Mouse (Mus musculus) lung, postnatal 10 days (tissue): Measurements from ENCODE around the gene Vangl1.
"Not testable (repeated sequence)": the region's sequence is repeated elsewhere in the genome, so short reads cannot be mapped to it uniquely, and the experiment has no call there.

ENCODE experiments used
- DNase-seq: peaks from one replicate; pipeline ENCODE4 v3.0.0; 2021

Vangl1 gene

DNA sequence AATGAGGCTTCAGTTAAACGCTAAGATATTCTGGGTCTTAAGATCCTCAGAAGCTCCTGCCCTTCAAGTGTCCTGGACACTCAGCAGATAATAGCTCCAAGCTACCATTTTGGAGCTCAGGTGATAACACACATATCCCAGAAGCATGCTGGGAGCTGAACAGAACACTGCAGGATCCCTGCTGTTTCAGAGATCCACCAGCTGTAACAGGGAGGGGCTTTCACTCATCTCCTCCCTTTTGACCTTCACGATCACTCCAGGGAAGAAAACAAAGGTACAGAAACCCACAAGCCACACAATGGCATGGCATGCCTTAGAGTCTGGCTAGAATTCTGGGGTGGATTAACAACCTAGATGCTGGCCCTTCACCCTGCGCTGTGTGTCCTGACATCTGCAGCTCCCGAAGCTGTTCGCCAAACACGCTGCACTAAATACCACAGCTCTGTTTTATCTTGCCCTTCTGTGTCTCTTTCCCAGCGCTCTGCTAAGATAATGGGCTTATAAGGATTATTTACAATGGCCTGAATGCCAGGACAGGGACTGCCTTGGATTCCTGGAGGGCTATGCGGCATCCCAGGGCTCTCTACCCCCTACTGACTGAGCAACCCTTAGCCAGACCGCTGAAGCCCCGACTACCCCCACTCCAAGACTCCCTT is 36.8 kb downstream of the Vangl1 start:
- no peak for DNase-seq

DNA sequence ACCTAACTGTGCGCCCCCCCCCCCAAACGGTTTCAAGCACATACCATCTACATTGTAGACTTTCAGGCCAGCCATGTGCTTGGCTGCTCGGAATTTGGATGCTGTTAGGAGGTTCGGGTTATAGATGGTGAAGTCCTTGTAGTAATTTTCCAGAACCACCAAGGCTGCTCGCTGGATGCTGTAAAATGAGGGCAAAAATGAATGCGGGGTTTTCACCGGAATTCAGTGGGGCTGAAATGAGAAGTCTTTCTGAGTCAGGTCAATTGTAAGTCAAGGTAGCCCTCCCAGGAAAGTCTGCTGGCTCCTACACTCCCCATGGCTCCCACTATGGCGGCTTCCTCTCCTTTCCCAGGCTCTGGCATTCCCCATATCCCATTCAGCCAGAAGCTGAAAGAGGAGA is 37.7 kb downstream of the Vangl1 start:
- no peak for DNase-seq

DNA sequence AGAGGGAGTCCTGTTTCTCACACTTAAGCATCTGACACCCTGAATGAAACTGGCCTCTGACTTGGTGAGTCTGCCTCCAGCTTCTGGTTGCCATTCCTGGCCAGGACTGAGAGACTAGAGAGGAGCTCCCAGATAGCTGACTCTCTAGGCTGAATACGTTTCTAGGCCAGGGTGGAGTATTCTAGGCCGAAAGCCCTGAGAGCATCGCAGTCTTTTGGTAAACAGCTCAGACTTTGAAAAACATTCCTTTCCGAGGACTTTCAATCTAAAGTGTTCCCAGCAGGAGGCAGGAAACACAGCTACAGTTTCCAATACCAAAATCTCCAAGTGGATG is 38.2 kb downstream of the Vangl1 start:
- no peak for DNase-seq

DNA sequence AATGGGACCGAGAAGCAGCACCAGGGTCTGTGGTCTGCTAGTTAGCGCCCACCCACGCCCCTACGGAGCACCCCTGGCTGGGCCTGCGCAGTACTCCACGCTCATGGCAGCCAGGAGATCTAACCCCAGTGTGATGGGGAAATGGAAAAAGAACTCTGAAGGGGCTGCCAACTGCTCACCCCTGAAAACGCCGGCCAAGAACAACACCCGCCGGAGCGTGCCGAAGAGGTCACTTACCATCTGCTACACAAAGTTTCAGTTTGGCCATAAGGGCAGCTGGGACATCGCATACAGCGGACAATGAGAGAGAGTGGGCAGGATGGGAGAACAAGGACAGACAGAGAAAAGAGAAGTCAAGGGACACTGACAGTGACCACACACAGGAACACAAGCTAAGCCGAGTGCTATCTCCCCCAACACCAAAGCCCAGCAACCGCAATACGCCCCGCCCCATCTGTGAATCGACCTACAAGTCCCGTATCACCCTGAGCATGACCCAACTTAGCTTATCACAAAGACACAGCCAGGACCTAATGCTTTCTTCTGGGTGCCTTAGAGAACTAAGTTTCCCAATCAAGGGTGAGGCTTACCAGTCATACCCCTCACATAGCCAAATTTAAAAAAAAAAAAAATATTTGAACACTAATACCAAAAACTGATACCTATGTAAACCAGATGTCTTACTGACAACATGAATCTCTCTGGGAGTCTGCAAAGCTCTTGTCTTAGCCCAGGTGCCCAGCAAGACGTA is 38.8 kb downstream of the Vangl1 start:
- peak; percentile 59 for DNase-seq

DNA sequence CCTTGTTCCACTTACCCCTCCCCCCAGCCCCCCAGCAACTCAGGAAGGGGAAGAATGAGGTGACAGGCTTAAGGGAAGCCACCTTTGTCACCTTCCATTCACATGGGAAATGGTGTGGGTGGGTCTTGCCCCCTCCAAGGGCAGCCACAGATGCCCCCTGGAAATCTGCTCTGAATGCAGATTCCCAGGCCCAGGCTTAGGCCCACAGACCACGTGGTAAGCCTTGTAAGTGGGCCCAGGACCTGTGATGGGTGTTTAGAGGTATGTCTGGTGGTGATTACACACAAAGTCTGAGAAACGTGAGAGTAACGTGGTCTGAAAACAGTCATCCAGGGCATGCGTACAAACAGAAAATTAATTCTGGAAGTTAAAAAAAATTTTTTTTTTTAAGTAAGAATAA is 39.6 kb downstream of the Vangl1 start:
- no peak for DNase-seq

DNA sequence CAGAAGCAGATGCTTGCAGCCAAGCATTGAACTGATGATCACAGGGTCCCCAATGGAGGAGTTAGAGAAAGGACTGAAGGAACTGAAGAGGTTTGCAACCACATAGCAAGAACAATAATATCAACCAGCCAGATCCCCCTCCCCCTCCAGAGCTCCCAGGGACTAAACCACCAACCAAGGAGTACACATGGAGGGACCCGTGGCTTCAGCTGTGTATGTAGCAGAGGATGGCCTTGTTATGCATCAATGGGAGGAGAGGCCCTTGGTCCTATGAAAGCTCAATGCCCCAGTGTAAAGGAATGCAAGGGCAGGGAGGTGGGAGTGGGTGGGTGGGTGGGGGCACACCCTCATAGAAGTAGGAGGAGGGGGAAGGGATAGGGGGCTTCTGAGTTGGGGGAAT is 40.6 kb downstream of the Vangl1 start:
- DNase-seq = not testable (repeated sequence)

DNA sequence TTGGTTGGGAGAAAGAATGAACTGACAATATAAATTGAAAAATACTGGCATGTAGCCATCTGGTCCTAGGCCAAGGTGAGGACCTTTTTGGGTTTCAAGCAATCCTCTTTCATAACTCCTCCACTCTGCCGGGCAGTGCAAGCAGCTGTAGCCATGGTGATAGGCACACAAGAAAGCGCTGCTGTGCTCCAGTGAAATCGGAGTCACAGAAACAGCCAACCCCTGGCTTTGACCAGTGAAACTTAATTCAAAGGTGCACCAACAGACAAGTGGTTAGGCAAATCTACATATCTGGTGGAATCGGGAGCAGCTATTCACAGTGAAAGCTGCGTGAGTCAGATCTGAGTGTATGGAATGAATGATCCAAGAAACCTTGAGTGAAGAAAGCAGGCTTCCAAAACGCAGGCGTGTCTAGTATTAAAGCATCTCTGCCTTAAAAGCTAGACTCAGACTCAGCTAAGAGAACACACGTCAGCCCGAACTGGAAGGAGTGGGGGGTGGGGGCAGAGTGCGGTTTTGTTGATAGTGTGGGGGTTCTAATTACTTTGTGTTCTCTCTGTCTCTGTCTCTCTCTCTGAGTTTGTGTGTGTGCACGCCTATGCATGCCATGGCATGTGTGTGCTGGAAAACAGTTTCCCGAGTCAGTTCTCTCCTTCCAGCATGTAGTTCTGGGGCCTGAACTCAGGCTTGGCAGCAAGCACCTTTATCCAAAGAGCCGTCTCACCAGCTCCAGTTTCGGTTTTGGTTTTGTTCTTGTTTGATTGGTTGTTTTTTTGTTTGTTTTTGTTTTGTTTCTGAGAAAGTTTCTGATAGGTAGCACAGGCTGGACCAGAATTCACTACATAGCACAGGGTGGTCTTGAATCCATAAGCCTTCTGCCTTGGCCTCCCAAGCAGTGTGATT is 44.8 kb downstream of the Vangl1 start:
- DNase-seq = peak; percentile 72

DNA sequence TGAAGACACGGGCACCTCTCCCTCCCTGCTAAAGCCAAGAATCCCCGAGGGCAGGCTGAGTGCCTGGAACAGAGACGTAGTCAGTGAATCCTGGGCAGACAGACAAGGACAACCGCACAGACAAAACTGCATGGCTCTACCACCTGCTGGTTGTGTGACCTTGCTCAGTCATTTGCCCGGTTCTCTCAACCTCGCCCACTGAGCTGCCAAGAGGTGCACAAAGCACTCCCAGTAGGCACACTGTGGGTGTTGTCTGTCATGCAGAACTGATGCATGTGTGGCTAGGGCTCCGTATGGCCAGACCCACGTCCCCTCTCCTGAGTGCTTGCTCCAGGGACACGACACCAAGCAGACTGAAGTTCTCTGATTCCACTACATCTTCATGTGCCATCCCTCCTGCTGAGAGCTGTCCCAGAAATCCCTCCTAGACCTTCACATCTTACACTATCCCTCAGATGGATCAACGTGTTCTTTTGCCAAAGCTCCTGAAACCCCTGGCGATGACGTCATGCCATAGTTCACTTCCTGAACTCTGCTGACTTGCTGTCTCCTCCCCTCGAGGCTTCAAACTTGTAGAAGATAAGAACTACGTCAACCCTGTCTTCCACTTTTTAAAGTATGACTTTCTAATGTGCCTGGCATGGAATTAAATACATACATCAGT is 45.6 kb downstream of the Vangl1 start:
- no peak for DNase-seq

DNA sequence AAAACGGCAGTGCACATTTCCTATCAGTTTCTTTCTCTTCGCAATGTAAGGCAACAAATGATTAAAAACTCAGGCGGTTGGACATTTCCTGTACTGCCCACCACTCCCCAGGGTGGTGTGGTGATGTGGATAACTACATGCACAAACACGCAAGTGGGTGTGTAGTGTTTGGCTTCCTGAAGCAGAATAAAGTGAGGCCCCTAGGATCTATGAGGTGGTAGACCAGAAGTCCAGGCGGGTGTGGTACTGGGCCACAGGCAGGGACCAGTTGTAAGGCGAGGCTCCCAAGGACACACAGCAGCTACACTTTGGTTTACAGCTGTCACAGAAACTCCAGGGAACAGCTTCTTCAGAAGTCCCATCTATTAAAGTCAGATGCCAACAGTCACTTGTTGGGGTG is 46.8 kb downstream of the Vangl1 start:
- DNase-seq = no peak

DNA sequence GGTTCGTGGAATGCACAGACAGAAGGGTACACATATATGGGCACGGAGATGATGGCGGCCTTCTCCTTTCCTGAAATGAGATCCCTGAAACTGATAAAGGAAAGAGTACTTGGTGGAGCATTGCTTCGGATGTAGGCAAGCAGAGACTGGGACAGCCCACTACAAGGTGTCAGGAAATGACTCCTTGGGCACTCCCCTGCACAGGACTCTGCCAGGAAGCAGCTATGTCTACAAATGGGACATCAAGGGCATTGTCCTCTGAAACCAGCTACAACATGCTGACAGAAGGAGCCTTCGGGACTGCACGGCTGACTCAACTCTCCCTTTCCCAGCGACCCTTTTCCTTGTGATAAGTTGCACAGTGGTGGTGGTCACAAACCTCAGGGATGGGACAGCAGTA is 47.8 kb downstream of the Vangl1 start:
- peak; percentile 38 for DNase-seq

DNA sequence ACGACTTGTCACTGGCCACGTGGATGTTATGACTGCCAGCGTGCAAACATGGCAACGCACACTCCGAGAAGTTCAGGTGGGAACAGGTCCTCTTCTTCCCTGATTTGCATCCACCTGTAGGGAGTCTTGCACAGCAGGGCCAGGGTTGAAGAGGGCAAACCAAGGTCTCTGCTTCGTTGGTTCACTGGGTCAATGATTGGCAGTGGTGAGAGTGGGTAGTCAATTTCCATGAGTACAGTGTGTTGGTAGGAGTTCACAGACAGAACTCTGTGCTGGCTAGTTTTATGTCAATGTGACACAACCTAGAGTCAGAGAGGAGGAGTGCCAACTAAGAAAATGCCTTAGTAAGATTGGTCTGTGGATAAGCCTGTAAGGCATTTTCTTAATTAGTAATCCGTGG is 50.4 kb downstream of the Vangl1 start:
- no peak for DNase-seq

DNA sequence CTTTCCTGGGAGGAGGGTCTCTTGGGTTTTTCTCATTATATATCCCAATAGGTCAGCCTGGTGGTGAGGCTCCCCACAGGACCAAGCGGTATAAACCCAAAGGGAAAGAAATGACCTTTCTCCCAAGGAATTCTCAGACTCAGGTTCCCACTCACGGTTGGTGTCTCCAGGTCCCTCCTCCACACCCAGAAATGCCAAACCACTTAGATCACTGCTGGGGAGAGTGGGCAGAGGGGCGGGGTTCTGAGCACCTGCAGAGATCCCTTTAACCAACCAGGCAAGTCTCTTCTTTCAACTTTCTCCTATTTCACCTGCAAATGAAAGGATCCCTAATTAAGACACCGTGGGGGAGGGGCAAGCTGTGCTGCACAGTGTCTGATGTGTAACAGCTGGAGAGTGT is 51.6 kb downstream of the Vangl1 start:
- peak; percentile 52 for DNase-seq

DNA sequence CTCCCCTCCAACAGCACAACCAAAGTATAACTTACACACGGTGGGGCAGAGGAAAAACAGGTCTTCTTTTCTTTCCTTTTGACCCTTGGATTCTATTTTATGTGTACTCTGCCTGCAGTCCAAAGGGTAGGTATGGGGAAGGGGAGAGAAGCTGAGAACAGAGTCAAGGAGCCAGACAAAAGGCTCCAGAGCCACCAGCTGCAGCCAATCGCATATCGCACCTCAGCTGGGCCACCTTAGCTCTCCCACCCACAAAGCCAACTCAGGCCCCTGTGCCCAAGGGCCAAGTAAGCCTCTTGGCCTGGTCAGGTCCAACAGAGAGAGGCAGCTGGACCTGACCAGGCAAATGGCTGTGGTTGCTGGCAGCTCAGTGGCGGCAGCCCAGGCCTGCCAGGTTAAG is 52.0 kb downstream of the Vangl1 start:
- DNase-seq = no peak

DNA sequence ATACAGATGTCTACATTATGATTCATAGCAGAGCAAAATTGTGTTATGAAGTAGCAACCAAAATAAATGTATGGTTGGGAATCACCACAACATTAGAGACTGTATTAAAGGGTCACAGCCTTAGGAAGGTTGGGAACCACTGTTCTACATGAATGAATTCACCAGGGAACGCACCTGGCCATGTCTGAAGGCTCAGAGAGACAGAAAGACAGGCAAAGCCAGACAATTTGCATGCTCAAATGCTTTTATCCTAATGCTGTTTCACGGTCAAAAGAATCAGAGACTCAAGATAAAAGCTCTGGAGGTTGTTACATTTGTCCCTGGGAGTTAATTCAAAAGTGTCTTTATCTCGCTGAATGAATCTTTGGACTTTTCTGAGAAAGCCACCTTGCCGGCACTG is 52.6 kb downstream of the Vangl1 start:
- no peak for DNase-seq

DNA sequence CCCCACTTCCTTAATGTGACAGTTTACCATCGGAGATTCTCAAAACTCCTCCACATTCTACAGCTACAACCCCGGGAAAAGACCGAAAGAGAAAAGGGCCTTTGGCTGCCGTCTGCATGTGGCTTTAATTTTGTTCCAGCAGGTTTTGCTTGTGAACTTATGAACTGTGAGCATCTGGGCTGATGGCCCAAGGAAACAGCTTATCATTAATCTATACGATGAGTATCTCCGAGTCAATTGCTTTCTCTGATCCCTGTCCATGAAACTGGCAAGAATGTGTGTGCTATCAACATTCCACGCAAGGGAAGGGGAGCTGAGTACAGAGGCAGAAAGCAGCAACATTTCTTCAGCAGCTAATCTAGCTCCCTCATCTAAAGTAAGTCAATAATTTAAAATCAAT is 54.6 kb downstream of the Vangl1 start:
- DNase-seq = no peak

DNA sequence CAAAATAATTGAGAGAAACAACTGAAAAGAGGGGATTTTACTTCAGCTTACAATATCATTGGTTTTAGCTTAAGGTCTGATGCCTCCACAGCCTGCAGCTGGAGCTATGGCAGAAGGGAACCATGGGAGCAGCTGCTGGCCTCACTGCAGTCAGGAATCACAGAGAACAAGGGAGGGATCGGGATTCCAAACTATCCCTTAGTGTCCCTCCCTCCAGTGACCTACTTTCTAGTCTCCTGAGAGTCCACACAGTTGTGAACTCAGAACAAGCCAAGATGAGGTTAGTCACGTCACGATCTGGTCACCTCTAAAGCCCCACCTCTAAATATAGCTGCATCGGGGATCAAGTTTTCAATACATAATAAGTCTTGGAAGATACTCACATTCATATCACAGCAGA is 57.3 kb downstream of the Vangl1 start:
- DNase-seq = no peak

DNA sequence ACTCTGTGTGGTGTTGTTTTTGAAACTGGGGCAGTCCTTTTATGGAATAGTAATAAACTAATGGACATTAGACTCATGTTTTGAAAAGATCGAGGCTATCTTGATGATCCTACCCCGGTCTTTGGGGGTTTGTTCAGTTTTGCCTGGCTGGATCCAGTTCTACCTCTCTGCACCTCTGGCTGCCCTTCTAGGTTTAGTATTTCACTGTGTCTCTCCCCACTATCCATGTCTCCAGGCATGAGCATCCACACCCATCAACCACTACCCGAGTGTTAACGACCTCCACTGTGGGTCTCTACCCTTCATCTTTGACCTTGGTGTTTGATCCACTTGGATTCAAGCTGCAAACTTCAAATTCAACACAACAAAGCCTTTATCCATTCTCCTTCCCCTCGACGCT is 58.1 kb downstream of the Vangl1 start:
- no peak for DNase-seq

DNA sequence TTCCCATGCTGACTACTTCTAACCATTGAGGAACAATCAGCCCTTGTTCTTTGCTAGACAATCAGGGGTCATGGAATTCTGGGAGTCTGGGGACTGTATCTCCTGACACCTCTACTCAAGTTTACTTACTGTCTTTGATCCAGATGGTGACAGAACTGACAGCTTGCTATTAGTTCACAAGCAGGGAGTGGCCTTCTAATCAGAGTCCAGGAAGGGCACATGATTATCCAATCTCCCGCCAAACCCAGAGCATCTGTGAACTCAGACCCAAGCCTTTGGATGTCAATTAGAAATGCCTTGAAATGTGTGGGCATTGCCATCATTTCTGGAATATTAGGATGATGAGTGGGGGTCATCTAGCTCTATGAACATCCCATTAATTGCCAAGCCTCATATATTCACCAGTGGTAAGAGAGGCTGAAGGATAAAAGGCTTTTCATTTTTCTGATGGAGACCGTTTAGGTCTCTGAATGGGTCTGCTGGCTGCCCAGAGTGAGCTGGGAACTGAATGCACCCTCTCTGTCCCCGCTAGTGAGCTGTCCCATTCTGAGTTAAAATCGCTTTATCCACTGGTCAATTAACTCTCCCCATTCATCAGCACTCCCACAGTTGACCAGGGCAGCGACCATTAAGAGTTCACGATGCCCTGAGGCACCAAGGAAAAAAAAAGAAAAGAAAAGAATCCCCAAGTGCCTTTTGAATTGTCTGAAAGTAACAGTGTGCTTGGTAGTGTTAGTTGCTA is 58.7 kb downstream of the Vangl1 start:
- DNase-seq = no peak

DNA sequence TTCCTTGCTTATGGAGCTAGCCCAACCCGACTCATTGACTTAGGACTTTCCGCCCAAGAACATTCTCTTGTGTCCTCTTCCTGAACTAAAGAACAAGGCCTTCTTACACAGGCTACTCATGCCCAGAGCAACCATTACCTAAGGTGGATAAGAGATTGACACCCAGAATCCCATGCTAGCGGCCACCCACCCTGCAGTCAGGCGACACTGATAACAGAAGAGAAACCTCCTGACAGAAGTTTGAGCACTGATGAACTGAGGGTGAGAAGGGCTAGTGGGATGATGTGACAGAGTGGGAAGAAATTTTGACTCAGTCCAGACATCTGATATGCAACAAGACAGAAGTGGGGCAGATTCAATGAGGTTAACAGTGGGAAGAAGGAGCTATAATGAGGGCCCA is 60.1 kb downstream of the Vangl1 start:
- DNase-seq = no peak

DNA sequence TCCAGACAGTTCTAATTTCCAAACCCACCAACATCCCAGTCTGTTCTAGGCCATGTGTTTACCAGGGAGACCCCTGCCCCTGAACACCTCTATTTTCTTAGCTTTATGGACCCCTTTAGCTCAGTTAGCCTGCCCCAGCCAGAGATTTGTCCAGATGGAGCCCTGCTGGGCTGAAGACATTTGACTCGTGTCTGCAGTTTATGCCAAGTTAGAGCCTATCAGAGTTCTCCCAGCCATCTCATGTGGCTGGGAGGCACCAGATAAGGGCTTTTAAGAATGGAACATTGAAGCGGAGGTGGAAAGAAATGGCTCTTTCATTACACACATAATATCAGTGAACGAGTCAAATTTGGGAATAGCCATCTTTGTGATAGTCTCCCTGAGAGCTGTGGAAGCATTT is 61.0 kb downstream of the Vangl1 start:
- no peak for DNase-seq

DNA sequence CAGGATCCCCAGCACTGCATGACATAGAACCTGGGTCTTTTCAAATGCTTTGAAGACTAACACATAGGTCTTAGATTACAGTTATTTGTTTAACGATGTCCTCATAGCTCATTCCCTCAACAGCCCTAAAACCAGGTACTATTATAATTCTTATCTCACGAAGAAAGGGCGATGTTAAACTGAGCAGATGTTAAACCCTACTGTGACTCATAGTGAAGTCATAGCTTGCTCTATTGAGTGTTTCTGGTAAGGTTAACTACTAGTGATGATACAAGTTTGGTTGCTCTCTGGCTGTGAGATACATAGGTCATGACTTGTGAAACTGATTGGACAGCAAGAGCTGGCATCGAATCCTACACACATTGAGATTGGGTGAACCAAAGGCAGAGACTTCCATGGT is 61.5 kb downstream of the Vangl1 start:
- DNase-seq = no peak

DNA sequence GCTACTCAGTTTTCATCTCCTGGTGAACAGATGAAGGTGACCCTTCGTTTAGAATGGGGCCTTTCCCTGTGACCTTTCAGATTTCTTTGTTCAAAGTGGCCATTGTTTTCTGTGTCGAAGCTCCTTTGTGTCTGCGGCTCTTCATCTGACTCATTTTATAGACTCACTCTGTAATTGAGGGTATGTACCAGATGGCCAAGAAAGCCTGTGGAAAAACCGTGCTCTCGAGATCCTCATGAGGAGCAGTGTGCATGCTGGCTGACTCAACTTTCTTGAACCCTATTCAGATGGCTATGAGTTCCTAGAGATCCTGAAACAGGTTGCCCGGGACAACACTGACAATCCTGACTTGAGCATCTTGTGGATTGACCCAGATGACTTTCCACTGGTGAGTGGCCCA is 62.6 kb downstream of the Vangl1 start:
- DNase-seq = no peak

DNA sequence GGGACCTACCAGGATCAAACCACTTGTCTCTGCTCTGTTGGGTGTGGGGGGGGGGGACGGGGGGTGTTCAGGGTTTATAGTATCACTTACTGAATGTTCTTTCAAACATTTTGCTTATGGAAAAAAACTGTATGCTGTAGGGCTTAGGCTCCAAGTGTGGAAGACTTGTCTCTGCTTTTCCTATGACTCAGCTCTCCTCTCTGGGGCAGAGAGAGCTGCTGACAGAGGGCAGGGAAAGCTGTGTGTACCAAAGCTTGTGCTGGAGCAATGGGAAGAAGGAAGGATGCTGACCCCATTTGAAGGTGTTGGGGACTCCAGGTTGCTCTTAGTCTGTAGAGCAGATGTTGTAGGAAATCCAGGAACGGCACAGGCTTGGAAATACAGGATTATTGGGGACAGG is 63.0 kb downstream of the Vangl1 start:
- DNase-seq = no peak
